In genomic region chr1:155052131-155052760, GRCm38 (mm10) we compare ENCODE assay signal across 10 mouse cellular contexts. TPM values are rescaled to one million over a fixed set of nuclear protein-coding genes. Genes with fewer than 3 reads are reported as not detected.
DNase-seq lines count a peak whose midpoint lies in the region; ATAC-seq and TF ChIP-seq lines count a peak whose summit lies in the region.
"Had no signal": no experiment of that assay in that cellular context is flagged by ENCODE, and none has a peak within 500 bp of the region (broad histone marks: within the 10 kb centered on the region; RNA-seq: fewer than 3 reads in every experiment).

No protein-coding gene starts in this region.

- DNase-seq in gastrocnemius, adult 2 months = no peak
- DNase-seq in gastrocnemius, postnatal 36 days = no peak
- no peak for DNase-seq in spleen, adult 2 months (ENCODE audit: low read depth in 1 of 2, low spot score in 2 of 2)
- DNase-seq in spleen, adult 12 weeks (ENCODE audit: low spot score) = no peak
- DNase-seq in frontal cortex, postnatal 36 days (ENCODE audit: low spot score in 2 of 2) = no peak
- no peak for DNase-seq in layer of hippocampus, adult 11-12 months (ENCODE audit: low spot score)
- DNase-seq: adrenal gland, postnatal 36 days; right cerebral cortex, postnatal 14 days had no signal

- peaks cover 54% of the 10 kb centered on the region for H3K4me1 ChIP-seq in spleen, adult 2 months (ENCODE audit: control insufficient read depth, insufficient read depth, insufficient read length)
- peaks cover 65% of the 10 kb centered on the region for H3K4me1 ChIP-seq in limb, embryonic 13.5 days

- H3K9me3 ChIP-seq in limb, embryonic 13.5 days = no peaks in the 10 kb centered on the region

- peak overlapping the region; percentile 4; the same call in 1 of the 2 replicates for H3K9ac ChIP-seq in limb, embryonic 13.5 days

- no peaks in the 10 kb centered on the region for H3K36me3 ChIP-seq in spleen, adult 2 months (ENCODE audit: control insufficient read depth, insufficient read depth, low read length)
- no peaks in the 10 kb centered on the region for H3K36me3 ChIP-seq in limb, embryonic 13.5 days

- no peak overlapping the region for H3K4me3 ChIP-seq in gastrocnemius, adult 2 months
- no peak overlapping the region for H3K4me3 ChIP-seq in spleen, adult 2 months (ENCODE audit: extremely low read depth, insufficient read depth, insufficient read length)
- H3K4me3 ChIP-seq in limb, embryonic 13.5 days = no peak overlapping the region

- intact Hi-C loops in gastrocnemius, adult 2 months (cut with DNase I) = loop anchor here (10.0 kb wide), 1 partner anchor 483 kb away; no protein-coding TSS in a partner anchor
- intact Hi-C loops in gastrocnemius, postnatal 36 days (cut with DNase I) = no loop called here

- H3K4me2 ChIP-seq in limb, embryonic 13.5 days (replicated peaks) = no peak overlapping the region

- peak overlapping the region; percentile 58 for H3K27ac ChIP-seq in gastrocnemius, adult 2 months
- peak overlapping the region; percentile 7; the same call in 1 of the 2 replicates for H3K27ac ChIP-seq in spleen, adult 2 months (ENCODE audit: insufficient read depth, low read length)
- H3K27ac ChIP-seq in limb, embryonic 13.5 days = peak overlapping the region; percentile 76

- H3K27me3 ChIP-seq in spleen, adult 2 months (ENCODE audit: control insufficient read depth, insufficient read depth, low read length) = no peaks in the 10 kb centered on the region
- H3K27me3 ChIP-seq in limb, embryonic 13.5 days = no peaks in the 10 kb centered on the region

- TF ChIP-seq POLR2A in spleen, adult 2 months (IDR thresholded peaks at IDR 0.05; ENCODE audit: low read depth, low read length) = no peak

- no peak for ATAC-seq in limb, embryonic 13.5 days (ENCODE audit: low FRiP score, low read depth)
- no peak for ATAC-seq in monocyte, adult 5-6 weeks (replicated peaks; ENCODE audit: insufficient number of reproducible peaks, low FRiP score, low TSS enrichment, poor library complexity, severe bottlenecking)

- TF ChIP-seq CTCF in gastrocnemius, adult 2 months (IDR thresholded peaks at IDR 0.05) = no peak
- TF ChIP-seq CTCF in spleen, adult 2 months (IDR thresholded peaks at IDR 0.05; ENCODE audit: extremely low read depth, insufficient read depth, insufficient read length, insufficient replicate concordance) = no peak

- 44% methylated on average over 4 of the region's 4 CpGs for WGBS in spleen, adult 2 months
- 32% methylated on average over 4 of the region's 4 CpGs for WGBS in limb, embryonic 13.5 days

RNA-seq across cellular contexts. Expression of gene Ier5, which starts 47.2 kb away (rescaled TPM):
- total RNA-seq in gastrocnemius, adult 2 months (2021) = 1 to 10 TPM; 4.6 to 4.7 TPM
- 1 to 10 TPM; 7.1 to 9.7 TPM for total RNA-seq in gastrocnemius, postnatal 36 days (2021)
- 47.7 and 82.0 TPM in 2 replicates for polyA plus RNA-seq in spleen, adult 2 months (2012; rRNA removed)
- 5.8 and 6.0 TPM in 2 replicates for polyA plus RNA-seq in limb, embryonic 13.5 days (2015; fragmentation: Nextera tagmentation; extraction: Ambion mirVana)
- 118 to 240 TPM (median 139 TPM) in 3 replicates for total RNA-seq in monocyte, adult 5-6 weeks (2017)

Comparison
In these comparisons a context has a peak if more than half of its experiments do, and no peak if none do; other contexts are left out.
1. H3K27ac ChIP-seq: peak in every context shown above with its lines; median percentile 76 in limb, embryonic 13.5 days; 58 in gastrocnemius, adult 2 months; 7 in spleen, adult 2 months.
2. RNA of gene Ier5, which starts 47.2 kb away (total RNA-seq): 118 to 240 TPM in monocyte, adult 5-6 weeks; 7.1 to 9.7 TPM in gastrocnemius, postnatal 36 days and 4.6 to 4.7 TPM in gastrocnemius, adult 2 months; every median in the first group is over 10 times any median in the second.